Mouse (Mus musculus): ENCODE measurements around the gene Slc39a5. TPM values are rescaled to one million over a fixed set of nuclear protein-coding genes. Genes with fewer than 3 reads are reported as not detected.

Gene Slc39a5
- polyA plus RNA-seq, 1 experiment from 2014 or later: not detected

GRCm38 (mm10) chr10:128412558-128412957 lies 11.5 kb upstream of the Slc39a5 start:
- WGBS: 47% methylated on average over 1 of the region's 1 CpGs
- DNase-seq (ENCODE audit: low spot score): no peak
- H3K9ac ChIP-seq: peak overlapping the region; percentile 78
- H3K4me1 ChIP-seq (replicated peaks; ENCODE audit: control insufficient read depth, insufficient read depth, low read length): peaks cover 39% of the 10 kb centered on the region
- peak overlapping the region; percentile 70 for H3K4me3 ChIP-seq (replicated peaks; ENCODE audit: low read length)
- peaks cover 37% of the 10 kb centered on the region for H3K36me3 ChIP-seq (replicated peaks; ENCODE audit: control insufficient read depth, insufficient read depth)
- H3K9me3 ChIP-seq (ENCODE audit: control insufficient read depth, low read length): no peaks in the 10 kb centered on the region
- H3K4me2 ChIP-seq (replicated peaks): peak overlapping the region; percentile 91
- peak overlapping the region; percentile 92 for H3K27ac ChIP-seq
- no peak for ATAC-seq (ENCODE audit: low FRiP score)
- no peaks in the 10 kb centered on the region for H3K27me3 ChIP-seq (ENCODE audit: control insufficient read depth, insufficient read depth, low read length)

- H3K9ac ChIP-seq: peak overlapping the region; percentile 78
- DNase-seq (ENCODE audit: low spot score) (peak; percentile 26), ATAC-seq (ENCODE audit: low FRiP score) (no peak)
- 2% methylated on average over 14 of the region's 14 CpGs for WGBS
- peak overlapping the region; percentile 70 for H3K4me3 ChIP-seq (replicated peaks; ENCODE audit: low read length)
- no peaks in the 10 kb centered on the region for H3K9me3 ChIP-seq (ENCODE audit: control insufficient read depth, low read length)
- H3K4me1 ChIP-seq (replicated peaks; ENCODE audit: control insufficient read depth, insufficient read depth, low read length): peaks cover 39% of the 10 kb centered on the region
- H3K4me2 ChIP-seq (replicated peaks): peak overlapping the region; percentile 91
- H3K27ac ChIP-seq: peak overlapping the region; percentile 92
- peaks cover 37% of the 10 kb centered on the region for H3K36me3 ChIP-seq (replicated peaks; ENCODE audit: control insufficient read depth, insufficient read depth)
- no peaks in the 10 kb centered on the region for H3K27me3 ChIP-seq (ENCODE audit: control insufficient read depth, insufficient read depth, low read length)
These were observed 11.0 kb upstream of the Slc39a5 start for GRCm38 (mm10) chr10:128412055-128412381.

- ATAC-seq (ENCODE audit: low FRiP score) (peak; percentile 92), DNase-seq (ENCODE audit: low spot score) (peak; percentile 97)
- H3K9me3 ChIP-seq (ENCODE audit: control insufficient read depth, low read length): no peaks in the 10 kb centered on the region
- H3K4me3 ChIP-seq (replicated peaks; ENCODE audit: low read length): peak within 1 kb of the TSS; percentile 70
- peaks cover 39% of the 10 kb centered on the region for H3K4me1 ChIP-seq (replicated peaks; ENCODE audit: control insufficient read depth, insufficient read depth, low read length)
- peak within 1 kb of the TSS; percentile 91 for H3K4me2 ChIP-seq (replicated peaks)
- peak within 1 kb of the TSS; percentile 78 for H3K9ac ChIP-seq
- no peaks in the 10 kb centered on the region for H3K27me3 ChIP-seq (ENCODE audit: control insufficient read depth, insufficient read depth, low read length)
- peaks cover 37% of the 10 kb centered on the region for H3K36me3 ChIP-seq (replicated peaks; ENCODE audit: control insufficient read depth, insufficient read depth)
- WGBS: under 1% methylated on average over 50 of the region's 50 CpGs
- peak within 1 kb of the TSS; percentile 92 for H3K27ac ChIP-seq
These were observed 10.4 kb upstream of the Slc39a5 start, which contains the start of the genes Nabp2 and Rnf41 for GRCm38 (mm10) chr10:128411211-128412054. Nabp2 (minus strand) TSS chr10:128411492. Rnf41 (plus strand) TSS chr10:128411657.

- Histone ChIP-seq H3K9me3 (ENCODE audit: control insufficient read depth, low read length) (no peaks in the 10 kb centered on the region), H3K4me1 (replicated peaks; ENCODE audit: control insufficient read depth, insufficient read depth, low read length) (peaks cover 39% of the 10 kb centered on the region)
These were observed 9.5 kb upstream of the Slc39a5 start for GRCm38 (mm10) chr10:128410560-128410845.

GRCm38 (mm10) chr10:128409692-128410559 lies 8.9 kb upstream of the Slc39a5 start:
- peak; percentile 96 for DNase-seq (ENCODE audit: low spot score)
- H3K36me3 ChIP-seq (replicated peaks; ENCODE audit: control insufficient read depth, insufficient read depth): peaks cover 35% of the 10 kb centered on the region
- H3K4me3 ChIP-seq (replicated peaks; ENCODE audit: low read length): peak overlapping the region; percentile 70
- no peaks in the 10 kb centered on the region for H3K27me3 ChIP-seq (ENCODE audit: control insufficient read depth, insufficient read depth, low read length)
- peak overlapping the region; percentile 78 for H3K9ac ChIP-seq
- WGBS: 7% methylated on average over 36 of the region's 36 CpGs
- peaks cover 39% of the 10 kb centered on the region for H3K4me1 ChIP-seq (replicated peaks; ENCODE audit: control insufficient read depth, insufficient read depth, low read length)
- peak overlapping the region; percentile 92 for H3K27ac ChIP-seq
- ATAC-seq (ENCODE audit: low FRiP score): peak; percentile 89
- no peaks in the 10 kb centered on the region for H3K9me3 ChIP-seq (ENCODE audit: control insufficient read depth, low read length)
- H3K4me2 ChIP-seq (replicated peaks): peak overlapping the region; percentile 91

More at GRCm38 (mm10) chr10:128410560-128410845, 9.5 kb upstream of the Slc39a5 start:
- peak overlapping the region; percentile 92 for H3K27ac ChIP-seq
- no peak for ATAC-seq (ENCODE audit: low FRiP score)
- DNase-seq (ENCODE audit: low spot score): no peak
- H3K4me3 ChIP-seq (replicated peaks; ENCODE audit: low read length): peak overlapping the region; percentile 70
- H3K4me2 ChIP-seq (replicated peaks): peak overlapping the region; percentile 91
- 25% methylated on average over 4 of the region's 4 CpGs for WGBS
- no peaks in the 10 kb centered on the region for H3K27me3 ChIP-seq (ENCODE audit: control insufficient read depth, insufficient read depth, low read length)
- peak overlapping the region; percentile 78 for H3K9ac ChIP-seq
- H3K36me3 ChIP-seq (replicated peaks; ENCODE audit: control insufficient read depth, insufficient read depth): peaks cover 38% of the 10 kb centered on the region

- Histone ChIP-seq H3K27me3 (ENCODE audit: control insufficient read depth, insufficient read depth, low read length) (no peaks in the 10 kb centered on the region), H3K27ac (peak overlapping the region; percentile 92), H3K4me3 (replicated peaks; ENCODE audit: low read length) (peak overlapping the region; percentile 70), H3K4me2 (replicated peaks) (peak overlapping the region; percentile 91), H3K9ac (peak overlapping the region; percentile 78), H3K9me3 (ENCODE audit: control insufficient read depth, low read length) (no peaks in the 10 kb centered on the region), H3K36me3 (replicated peaks; ENCODE audit: control insufficient read depth, insufficient read depth) (peaks cover 31% of the 10 kb centered on the region), H3K4me1 (replicated peaks; ENCODE audit: control insufficient read depth, insufficient read depth, low read length) (peaks cover 36% of the 10 kb centered on the region)
- ATAC-seq (ENCODE audit: low FRiP score): 0 out of 2 replicates have a peak, but pooled peaks have one; percentile 5
- peak; percentile 55 for DNase-seq (ENCODE audit: low spot score)
- WGBS: 19% methylated on average over 35 of the region's 35 CpGs
These were observed 7.8 kb upstream of the Slc39a5 start for GRCm38 (mm10) chr10:128408591-128409535.

- WGBS: 90% methylated on average over 7 of the region's 7 CpGs
- H3K4me2 ChIP-seq (replicated peaks): no peak overlapping the region
- no peak overlapping the region for H3K4me3 ChIP-seq (replicated peaks; ENCODE audit: low read length)
- H3K36me3 ChIP-seq (replicated peaks; ENCODE audit: control insufficient read depth, insufficient read depth): peaks cover 37% of the 10 kb centered on the region
- H3K27ac ChIP-seq: no peak overlapping the region
- ATAC-seq (ENCODE audit: low FRiP score) (no peak), DNase-seq (ENCODE audit: low spot score) (no peak)
- peaks cover 8% of the 10 kb centered on the region; the same call in 1 of the 2 replicates for H3K4me1 ChIP-seq (replicated peaks; ENCODE audit: control insufficient read depth, insufficient read depth, low read length)
- no peaks in the 10 kb centered on the region for H3K9me3 ChIP-seq (ENCODE audit: control insufficient read depth, low read length)
- no peak overlapping the region for H3K9ac ChIP-seq
- H3K27me3 ChIP-seq (ENCODE audit: control insufficient read depth, insufficient read depth, low read length): no peaks in the 10 kb centered on the region
These were observed 2.9 kb upstream of the Slc39a5 start for GRCm38 (mm10) chr10:128403931-128404330.

- no peaks in the 10 kb centered on the region for H3K27me3 ChIP-seq (ENCODE audit: control insufficient read depth, insufficient read depth, low read length)
- no peak overlapping the region for H3K9ac ChIP-seq
- no peak overlapping the region for H3K4me2 ChIP-seq (replicated peaks)
- no peak for ATAC-seq (ENCODE audit: low FRiP score)
- peaks cover 20% of the 10 kb centered on the region for H3K36me3 ChIP-seq (replicated peaks; ENCODE audit: control insufficient read depth, insufficient read depth)
- 0 out of 2 replicates have a peak, but pooled peaks cover 2% of the 10 kb centered on the region for H3K4me1 ChIP-seq (replicated peaks; ENCODE audit: control insufficient read depth, insufficient read depth, low read length)
- H3K4me3 ChIP-seq (replicated peaks; ENCODE audit: low read length): no peak overlapping the region
- H3K27ac ChIP-seq: no peak overlapping the region
- no peaks in the 10 kb centered on the region for H3K9me3 ChIP-seq (ENCODE audit: control insufficient read depth, low read length)
- no peak for DNase-seq (ENCODE audit: low spot score)
- 84% methylated on average over 9 of the region's 9 CpGs for WGBS
These were observed 609 bp upstream of the Slc39a5 start for GRCm38 (mm10) chr10:128401638-128402037.

Measured in hindbrain, embryonic 14.5 days (tissue).